Mouse (Mus musculus): Measurements from ENCODE around the gene Arhgap19. TPM values are rescaled to one million over a fixed set of nuclear protein-coding genes. Genes with fewer than 3 reads are reported as not detected.
A peak's percentile ranks its signal among the peaks of the same experiment; 100 is the strongest.
"Not testable (repeated sequence)": the region's sequence is repeated elsewhere in the genome, so short reads cannot be mapped to it uniquely, and the experiment has no call there.

The Arhgap19 gene
- polyA plus RNA-seq (2015; fragmentation: Nextera tagmentation; extraction: Ambion mirVana), result 4.8 and 8.7 TPM in 2 replicates

- peaks cover 12% of the 10 kb centered on the region for H3K4me1 ChIP-seq
- H3K9me3 ChIP-seq (replicated peaks), result no peaks in the 10 kb centered on the region
- no peaks in the 10 kb centered on the region for H3K36me3 ChIP-seq
- H3K4me2 ChIP-seq, result peak within 1 kb of the TSS; percentile 65
- 0 out of 2 replicates have a peak, but pooled peaks cover 3% of the 10 kb centered on the region for H3K27me3 ChIP-seq (replicated peaks)
- peak within 1 kb of the TSS; percentile 63 for H3K9ac ChIP-seq (replicated peaks)
- WGBS, result under 1% methylated on average over 48 of the region's 48 CpGs
- peak; percentile 100 for ATAC-seq (ENCODE audit: low FRiP score)
- peak within 1 kb of the TSS; percentile 84 for H3K4me3 ChIP-seq (replicated peaks)
- H3K27ac ChIP-seq (replicated peaks), result peak within 1 kb of the TSS; percentile 72
Measured at GRCm38 (mm10) chr19:41801742-41802369, at the start of gene Arhgap19. Arhgap19 (minus strand) TSS chr19:41802047.

GRCm38 (mm10) chr19:41850719-41851543, 49.1 kb upstream of the Arhgap19 start:
- H3K9ac ChIP-seq (replicated peaks), result peak overlapping the region; percentile 2; the same call in 1 of the 2 replicates
- H3K4me2 ChIP-seq, result peak overlapping the region; percentile 37
- H3K27ac ChIP-seq (replicated peaks), result peak overlapping the region; percentile 84
- 11% methylated on average over 14 of the region's 14 CpGs for WGBS
- no peaks in the 10 kb centered on the region for H3K27me3 ChIP-seq (replicated peaks)
- ATAC-seq (ENCODE audit: low FRiP score), result no peak
- H3K4me3 ChIP-seq (replicated peaks), result no peak overlapping the region
- H3K9me3 ChIP-seq (replicated peaks), result no peaks in the 10 kb centered on the region
- no peaks in the 10 kb centered on the region for H3K36me3 ChIP-seq
- peaks cover 33% of the 10 kb centered on the region for H3K4me1 ChIP-seq

- 0 out of 2 replicates have a peak overlapping the region, but pooled peaks have one; percentile 2 for H3K9ac ChIP-seq (replicated peaks)
- H3K27ac ChIP-seq (replicated peaks), result peak overlapping the region; percentile 84
- H3K4me1 ChIP-seq, result peaks cover 38% of the 10 kb centered on the region
- no peak overlapping the region for H3K4me3 ChIP-seq (replicated peaks)
- no peak for ATAC-seq (ENCODE audit: low FRiP score)
- 15% methylated on average over 6 of the region's 6 CpGs for whole genome bisulfite sequencing
- H3K27me3 ChIP-seq (replicated peaks), result no peaks in the 10 kb centered on the region
- no peaks in the 10 kb centered on the region for H3K9me3 ChIP-seq (replicated peaks)
- peak overlapping the region; percentile 37 for H3K4me2 ChIP-seq
- H3K36me3 ChIP-seq, result no peaks in the 10 kb centered on the region
Measured at GRCm38 (mm10) chr19:41850021-41850718, 48.3 kb upstream of the Arhgap19 start.

- Histone ChIP-seq H3K36me3 (no peaks in the 10 kb centered on the region), H3K27ac (replicated peaks) (peak within 1 kb of the TSS; percentile 97), H3K9me3 (replicated peaks) (no peaks in the 10 kb centered on the region), H3K9ac (replicated peaks) (peak within 1 kb of the TSS; percentile 72), H3K27me3 (replicated peaks) (no peaks in the 10 kb centered on the region), H3K4me3 (replicated peaks) (peak within 1 kb of the TSS; percentile 82), H3K4me2 (peak within 1 kb of the TSS; percentile 89), H3K4me1 (peaks cover 41% of the 10 kb centered on the region)
- WGBS, result under 1% methylated on average over 72 of the region's 72 CpGs
- ATAC-seq (ENCODE audit: low FRiP score), result peak; percentile 95
Measured at GRCm38 (mm10) chr19:41847992-41848851, 46.4 kb upstream of the Arhgap19 start, which contains the start of gene Frat2. Frat2 (minus strand) TSS chr19:41848132.

GRCm38 (mm10) chr19:41847614-41847991, 45.8 kb upstream of the Arhgap19 start:
- peaks cover 41% of the 10 kb centered on the region for H3K4me1 ChIP-seq
- not testable (repeated sequence) for H3K27me3 ChIP-seq (replicated peaks); H3K9me3 ChIP-seq (replicated peaks); H3K36me3 ChIP-seq
- H3K9ac ChIP-seq (replicated peaks), result peak overlapping the region; percentile 72
- ATAC-seq (ENCODE audit: low FRiP score), result peak; percentile 70
- under 1% methylated on average over 50 of the region's 53 CpGs for WGBS
- H3K4me2 ChIP-seq, result peak overlapping the region; percentile 89
- H3K27ac ChIP-seq (replicated peaks), result peak overlapping the region; percentile 97
- H3K4me3 ChIP-seq (replicated peaks), result peak overlapping the region; percentile 82

GRCm38 (mm10) chr19:41847091-41847581, 45.3 kb upstream of the Arhgap19 start:
- H3K4me2 ChIP-seq, result peak overlapping the region; percentile 89
- H3K9ac ChIP-seq (replicated peaks), result peak overlapping the region; percentile 72
- peak overlapping the region; percentile 97 for H3K27ac ChIP-seq (replicated peaks)
- no peaks in the 10 kb centered on the region for H3K9me3 ChIP-seq (replicated peaks)
- H3K27me3 ChIP-seq (replicated peaks), result no peaks in the 10 kb centered on the region
- under 1% methylated on average over 63 of the region's 64 CpGs for WGBS
- ATAC-seq (ENCODE audit: low FRiP score), result peak; percentile 27
- no peaks in the 10 kb centered on the region for H3K36me3 ChIP-seq
- H3K4me1 ChIP-seq, result peaks cover 41% of the 10 kb centered on the region
- H3K4me3 ChIP-seq (replicated peaks), result peak overlapping the region; percentile 82

- H3K36me3 ChIP-seq, result no peaks in the 10 kb centered on the region
- peak overlapping the region; percentile 97 for H3K27ac ChIP-seq (replicated peaks)
- no peak for ATAC-seq (ENCODE audit: low FRiP score)
- no peaks in the 10 kb centered on the region for H3K27me3 ChIP-seq (replicated peaks)
- WGBS, result 11% methylated on average over 21 of the region's 21 CpGs
- H3K4me2 ChIP-seq, result peak overlapping the region; percentile 89
- H3K4me3 ChIP-seq (replicated peaks), result peak overlapping the region; percentile 82
- no peaks in the 10 kb centered on the region for H3K9me3 ChIP-seq (replicated peaks)
- H3K9ac ChIP-seq (replicated peaks), result peak overlapping the region; percentile 72
- H3K4me1 ChIP-seq, result peaks cover 39% of the 10 kb centered on the region
Measured at GRCm38 (mm10) chr19:41846366-41847090, 44.7 kb upstream of the Arhgap19 start.

GRCm38 (mm10) chr19:41844345-41844744, 42.5 kb upstream of the Arhgap19 start:
- no peak overlapping the region for H3K27ac ChIP-seq (replicated peaks)
- ATAC-seq (ENCODE audit: low FRiP score), result no peak
- H3K9me3 ChIP-seq (replicated peaks), result no peaks in the 10 kb centered on the region
- H3K36me3 ChIP-seq, result no peaks in the 10 kb centered on the region
- no peaks in the 10 kb centered on the region for H3K27me3 ChIP-seq (replicated peaks)
- H3K4me1 ChIP-seq, result peaks cover 19% of the 10 kb centered on the region
- no peak overlapping the region for H3K4me2 ChIP-seq
- H3K9ac ChIP-seq (replicated peaks), result no peak overlapping the region
- WGBS, result 86% methylated on average over 6 of the region's 6 CpGs
- no peak overlapping the region for H3K4me3 ChIP-seq (replicated peaks)

GRCm38 (mm10) chr19:41842706-41843105, 40.9 kb upstream of the Arhgap19 start:
- Histone ChIP-seq H3K4me3 (replicated peaks) (no peak overlapping the region), H3K9ac (replicated peaks) (no peak overlapping the region), H3K36me3 (no peaks in the 10 kb centered on the region), H3K4me1 (peaks cover 19% of the 10 kb centered on the region), H3K27me3 (replicated peaks) (no peaks in the 10 kb centered on the region), H3K4me2 (no peak overlapping the region), H3K27ac (replicated peaks) (no peak overlapping the region), H3K9me3 (replicated peaks) (no peaks in the 10 kb centered on the region)
- 89% methylated on average over 4 of the region's 4 CpGs for WGBS
- no peak for ATAC-seq (ENCODE audit: low FRiP score)

GRCm38 (mm10) chr19:41842196-41842595, 40.3 kb upstream of the Arhgap19 start:
- Histone ChIP-seq H3K27me3 (replicated peaks) (no peaks in the 10 kb centered on the region), H3K9ac (replicated peaks) (no peak overlapping the region), H3K27ac (replicated peaks) (no peak overlapping the region), H3K9me3 (replicated peaks) (no peaks in the 10 kb centered on the region), H3K4me2 (no peak overlapping the region), H3K4me1 (peaks cover 19% of the 10 kb centered on the region), H3K4me3 (replicated peaks) (no peak overlapping the region), H3K36me3 (no peaks in the 10 kb centered on the region)
- 83% methylated on average over 4 of the region's 4 CpGs for WGBS
- no peak for ATAC-seq (ENCODE audit: low FRiP score)
